In the genomic region with DNA sequence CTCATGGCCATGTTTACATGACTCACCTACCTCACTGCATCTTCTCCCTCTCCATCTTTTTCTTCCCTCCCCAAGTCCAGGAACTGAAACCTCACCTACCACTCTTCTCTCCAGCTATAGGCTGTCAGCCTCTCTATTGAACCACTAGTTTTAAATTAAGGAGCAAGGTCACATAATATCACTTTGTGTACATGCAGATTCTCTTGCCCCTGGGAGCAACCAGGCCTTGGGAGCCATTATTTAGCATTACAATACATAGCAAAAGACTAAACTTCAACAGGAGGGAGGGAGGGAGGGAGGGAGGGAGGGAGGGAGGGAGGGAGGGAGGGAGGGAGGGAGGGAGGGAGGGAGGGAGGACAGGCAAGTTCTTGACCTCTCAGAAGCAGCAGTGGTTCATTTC, we compare ENCODE assay signal across 15 mouse cellular contexts.
"Had no signal": no experiment of that assay in that cellular context is flagged by ENCODE, and none has a peak within 500 bp of the region (broad histone marks: within the 10 kb centered on the region; RNA-seq: fewer than 3 reads in every experiment).

No protein-coding gene starts in this region.

- DNase-seq: cerebellum, adult 9-11 months; cerebellum, postnatal 10 days; cerebellum, postnatal 14 days; cerebellum, postnatal 25 days; cerebellum, postnatal 36 days; embryo, embryonic 11 days; forebrain, postnatal 0 days; gastrocnemius, adult 2 months; gastrocnemius, postnatal 10 days; gastrocnemius, postnatal 14 days; gastrocnemius, postnatal 25 days; gastrocnemius, postnatal 36 days; heart, adult 11 months; heart, adult 18-20 months; heart, adult 2 months had no signal
